Mouse (Mus musculus) right cerebral cortex, postnatal 36 days (tissue): ENCODE measurements around the gene Cdkn1a.
A peak's percentile ranks its signal among the peaks of the same experiment; 100 is the strongest.

Source experiments
- DNase-seq, 2 experiments: peaks; one replicate each; pipeline ENCODE4 v3.0.0; 2022; ENCODE audit warnings: low spot score in 2 of 2, mixed read lengths in 1 of 2

The Cdkn1a gene

DNA sequence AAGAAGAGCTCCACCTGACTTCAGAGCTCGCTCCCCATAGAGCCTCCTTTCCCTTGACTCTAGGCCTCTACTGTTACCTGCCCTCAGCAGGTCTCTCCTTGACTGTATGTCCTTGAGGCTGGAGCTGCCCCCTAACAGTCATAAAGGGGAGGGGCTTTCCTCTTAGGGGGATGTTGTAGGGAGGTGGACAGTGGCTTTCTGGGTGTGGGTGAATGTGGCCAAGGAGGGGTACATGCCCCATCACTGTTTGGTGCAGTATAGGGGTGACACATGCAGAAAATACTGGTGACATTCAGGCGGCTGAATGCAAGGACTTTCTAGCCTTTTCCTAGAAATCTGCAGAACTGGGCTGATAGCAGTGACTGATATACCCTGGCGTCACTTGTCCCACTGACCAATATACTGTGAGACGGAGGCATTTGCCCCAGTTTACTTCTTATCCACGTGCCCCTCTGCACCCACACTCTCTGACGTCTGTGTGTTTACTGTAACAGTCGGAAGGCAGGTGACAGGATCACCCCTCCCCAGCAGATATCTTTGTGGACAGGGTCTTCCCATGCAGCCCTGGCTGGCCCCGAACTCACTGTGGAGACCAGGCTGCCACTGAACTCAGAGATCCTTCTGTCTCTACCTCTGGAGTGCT lies 26.4 kb downstream of the Cdkn1a start:
- no peak for DNase-seq

DNA sequence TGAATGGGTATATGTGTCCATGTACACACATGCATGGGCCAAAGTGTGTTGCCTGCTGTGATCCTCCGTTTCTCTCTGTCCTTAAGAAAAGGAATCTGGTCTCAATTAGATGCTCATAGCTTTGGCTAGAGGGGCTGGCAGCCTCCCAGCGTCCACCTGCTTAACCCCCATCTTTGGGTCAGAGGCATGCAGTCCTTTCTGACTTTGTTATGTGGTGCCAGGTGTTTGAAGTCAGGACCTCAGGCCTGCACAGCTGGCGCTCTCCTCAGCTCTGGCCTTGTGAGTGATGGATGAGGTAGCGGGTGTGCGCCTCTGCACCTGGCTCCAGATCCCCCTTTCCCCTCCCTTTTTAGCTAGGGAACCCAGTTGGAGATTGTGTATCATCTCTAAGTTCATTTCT lies 27.3 kb downstream of the Cdkn1a start:
- no peak for DNase-seq

DNA sequence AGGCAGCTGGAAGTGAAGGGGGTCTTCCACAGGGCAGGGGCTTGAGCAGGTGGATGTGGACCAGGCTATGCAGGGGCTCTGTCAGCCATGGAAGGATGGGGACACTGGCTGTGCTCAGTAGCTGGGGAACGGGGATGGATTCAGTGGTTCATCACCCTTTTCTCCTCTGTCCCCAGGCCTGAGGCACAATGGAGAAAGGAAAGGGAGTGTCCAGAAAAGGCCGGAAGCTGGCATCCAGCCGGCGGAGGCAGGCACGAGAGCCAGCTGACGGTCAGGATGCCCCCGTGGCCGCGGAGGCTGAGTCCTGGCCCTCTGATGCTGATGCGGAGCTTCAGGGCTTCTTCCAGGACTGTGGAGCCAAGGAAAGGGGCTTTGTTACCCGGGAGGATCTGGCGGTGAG lies 29.9 kb downstream of the Cdkn1a start:
- no peak for DNase-seq

DNA sequence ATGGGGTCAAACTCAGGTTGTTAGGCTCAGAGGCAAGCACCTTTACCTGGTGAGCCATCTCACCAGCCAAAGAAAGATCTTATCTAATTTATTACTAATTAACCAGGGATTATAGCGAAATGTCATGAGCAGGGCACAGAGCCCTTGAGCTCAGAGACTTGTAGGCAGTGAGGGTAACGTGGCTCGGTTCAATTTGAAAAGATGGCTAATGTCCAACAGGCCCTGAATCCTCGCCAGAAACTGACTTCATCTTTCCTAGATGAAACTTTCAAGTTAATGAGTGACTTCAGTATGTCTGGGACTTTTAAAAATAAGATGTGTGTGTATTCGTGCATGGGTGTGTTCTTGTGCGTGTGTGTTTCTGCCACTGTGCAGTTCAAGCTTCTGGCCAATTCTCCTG lies 32.0 kb downstream of the Cdkn1a start:
- no peak for DNase-seq

DNA sequence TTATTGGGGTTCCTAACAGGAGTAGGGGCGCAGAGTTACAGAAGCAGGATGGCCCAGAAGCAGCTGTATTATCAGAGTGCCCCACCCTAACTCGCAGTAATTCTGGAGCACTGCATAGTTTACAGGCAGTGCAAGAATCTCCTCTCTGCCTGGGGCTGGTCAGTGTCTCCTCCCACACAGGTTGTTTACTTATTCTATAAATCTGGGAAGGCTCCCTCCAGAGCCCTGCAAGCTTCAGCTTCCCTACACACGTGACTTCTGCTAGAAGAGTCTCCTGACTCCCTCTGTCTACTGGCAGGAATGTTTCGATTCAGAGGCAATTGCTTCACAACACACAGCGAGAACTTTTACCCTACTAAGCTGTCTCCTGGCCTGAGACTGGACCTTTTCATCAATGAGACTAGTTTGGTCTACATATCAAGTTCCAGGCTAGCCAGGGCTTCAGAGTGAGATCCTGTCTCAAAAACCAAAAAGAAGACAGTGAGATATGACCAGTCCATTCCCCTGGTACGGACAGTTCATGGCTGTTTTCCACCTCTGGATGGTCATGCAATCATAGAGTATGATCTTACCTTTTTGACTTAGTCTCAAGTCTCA lies 32.9 kb downstream of the Cdkn1a start:
- no peak for DNase-seq

DNA sequence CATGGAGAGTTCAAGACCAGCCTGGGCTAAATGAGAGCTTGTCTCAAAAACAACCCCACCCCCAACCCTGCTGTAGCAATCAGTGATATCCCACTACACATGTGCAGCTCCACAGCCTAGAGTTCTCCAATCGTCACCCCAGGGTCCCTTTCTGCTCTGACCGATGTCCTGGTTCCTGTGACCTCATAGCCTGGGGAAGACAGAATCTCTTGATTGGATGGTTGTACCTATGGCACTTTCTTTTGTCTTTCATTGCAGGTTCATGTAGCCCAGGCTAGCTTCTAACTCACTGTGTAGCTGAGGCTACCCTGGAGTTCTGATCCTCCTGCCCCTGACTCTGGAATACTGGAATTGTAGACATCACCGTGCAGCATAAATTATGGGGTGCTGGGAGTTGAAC lies 35.8 kb downstream of the Cdkn1a start:
- DNase-seq = no peak

DNA sequence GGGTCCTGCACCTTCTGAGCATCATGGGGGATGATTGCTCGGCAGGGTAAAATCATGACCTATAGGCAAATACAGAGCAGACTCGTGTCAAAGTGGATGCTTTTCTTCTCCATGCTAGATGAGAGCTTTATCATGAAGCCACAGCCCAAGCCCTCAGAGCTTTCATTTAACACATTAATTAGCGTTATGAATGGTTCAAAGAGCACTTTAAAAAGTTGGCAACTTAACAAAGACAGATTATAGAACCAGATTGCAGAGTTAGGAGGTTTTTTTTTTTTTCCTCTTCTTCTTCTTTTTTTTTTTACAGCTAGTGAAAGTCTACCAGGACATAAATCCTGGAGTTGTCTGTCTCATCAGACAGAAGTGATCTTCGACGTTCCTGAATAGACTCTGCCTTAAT lies 38.6 kb downstream of the Cdkn1a start:
- no peak for DNase-seq

DNA sequence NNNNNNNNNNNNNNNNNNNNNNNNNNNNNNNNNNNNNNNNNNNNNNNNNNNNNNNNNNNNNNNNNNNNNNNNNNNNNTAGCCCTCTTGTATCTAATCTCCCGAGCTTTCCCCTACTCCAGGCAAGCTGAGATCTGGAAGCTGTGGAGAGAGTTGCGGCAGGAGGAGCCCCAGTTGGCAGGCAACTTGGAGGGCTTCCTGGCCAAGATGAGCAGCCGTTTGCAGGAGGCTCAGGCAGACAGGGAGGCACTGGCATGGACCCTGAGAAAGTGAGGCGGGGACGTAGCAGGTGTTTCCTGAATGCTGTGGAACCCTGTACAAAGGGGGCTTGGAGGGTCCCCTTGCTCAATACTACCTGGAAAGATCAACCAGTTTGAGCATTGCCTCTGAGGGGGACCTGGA lies 44.3 kb downstream of the Cdkn1a start:
- DNase-seq = no peak

DNA sequence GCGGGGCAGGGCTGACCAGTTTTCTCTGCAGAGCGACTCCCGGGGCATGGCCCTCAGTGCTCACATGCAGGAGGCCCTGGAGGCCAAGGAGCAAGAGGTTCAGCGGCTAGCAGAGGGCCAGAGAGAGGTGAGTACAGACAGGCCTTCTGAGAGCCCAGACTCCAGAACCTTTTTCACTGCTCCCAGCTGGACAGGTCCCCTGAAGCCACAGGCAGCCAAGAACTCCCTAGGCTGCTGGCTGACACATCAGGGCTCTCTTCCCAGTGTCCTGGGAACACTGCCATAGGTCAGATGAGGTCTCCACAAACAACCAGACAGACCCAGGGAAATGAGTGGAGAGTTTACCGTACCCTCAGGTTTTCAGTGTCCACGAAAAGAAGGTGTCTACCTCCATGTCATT lies 45.5 kb downstream of the Cdkn1a start:
- peak in 1 of 2 experiments; percentile 27 for DNase-seq

DNA sequence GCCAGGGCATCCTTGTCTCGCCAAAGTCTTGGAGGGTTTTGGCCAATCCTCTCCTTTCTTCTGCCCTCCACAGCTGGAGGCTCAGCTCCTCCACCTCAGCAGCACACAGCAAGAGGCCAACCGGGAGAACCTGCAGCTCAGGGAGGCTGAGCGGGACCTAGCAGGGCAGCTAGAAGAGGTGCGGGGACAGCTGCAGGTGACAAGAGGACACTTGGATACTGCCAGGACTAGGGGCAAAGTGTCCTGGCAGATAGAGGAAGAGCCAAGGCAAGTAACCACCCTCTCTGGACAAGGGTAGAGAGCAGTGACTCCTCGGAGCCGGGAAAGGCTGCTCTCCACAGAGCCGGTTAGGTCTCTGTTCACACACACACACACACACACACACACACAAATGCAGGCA lies 47.1 kb downstream of the Cdkn1a start:
- DNase-seq = no peak

DNA sequence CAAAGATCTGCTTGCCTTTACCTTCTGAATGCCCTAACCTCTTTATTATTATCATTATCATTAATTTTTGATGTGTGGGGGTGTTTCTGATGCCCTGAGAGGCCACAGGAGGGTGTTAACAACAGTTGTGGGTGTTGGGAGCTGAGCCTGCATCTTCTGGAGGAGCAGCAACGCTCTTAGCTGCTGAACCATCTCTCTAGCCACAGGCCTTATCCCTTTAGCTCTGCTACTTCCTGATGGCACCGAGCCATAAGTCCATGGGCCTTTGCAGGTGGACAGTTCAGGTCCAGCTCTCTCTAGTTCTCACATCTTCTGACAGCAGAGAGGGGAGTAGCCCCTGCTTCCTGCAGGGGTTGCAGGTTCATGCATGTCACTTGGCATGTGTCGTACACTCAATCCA lies 50.8 kb downstream of the Cdkn1a start:
- no peak for DNase-seq

DNA sequence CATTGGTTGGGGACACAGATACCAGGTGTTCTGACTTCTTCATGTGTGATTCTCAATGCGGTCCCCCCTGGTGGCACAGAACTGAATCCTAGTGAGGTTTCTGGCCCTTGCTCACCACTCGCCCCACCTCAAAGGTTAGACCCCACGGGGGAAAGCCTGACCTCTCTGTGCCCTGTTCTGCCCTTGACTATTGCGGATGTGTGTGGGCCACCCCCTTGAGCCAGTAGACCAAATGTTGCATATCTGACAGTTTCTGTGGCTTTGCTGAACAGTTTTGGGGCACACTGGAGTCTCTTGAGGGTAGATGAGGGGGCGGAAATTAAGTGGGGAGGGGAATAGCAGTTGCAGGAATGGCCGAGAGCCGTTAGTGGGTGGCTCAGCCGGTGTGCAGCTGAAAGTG lies 52.5 kb downstream of the Cdkn1a start:
- no peak for DNase-seq

DNA sequence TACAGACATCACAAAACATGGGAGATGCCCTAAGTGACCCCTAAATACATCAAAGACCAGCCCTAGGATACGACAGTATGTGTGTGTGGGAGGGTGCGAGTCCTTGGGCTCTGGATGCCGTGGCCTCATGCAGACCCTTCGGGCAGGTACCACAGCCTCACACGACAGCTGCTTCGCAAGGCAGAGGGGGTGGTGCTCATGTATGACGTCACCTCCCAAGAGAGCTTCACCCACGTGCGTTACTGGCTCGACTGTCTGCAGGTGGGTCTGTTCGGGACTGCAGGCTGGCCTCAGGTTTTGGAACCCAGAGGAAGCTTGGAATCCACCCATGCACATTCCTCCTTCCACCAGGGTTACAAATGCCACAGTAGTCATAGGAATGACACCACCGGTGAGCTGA lies 54.3 kb downstream of the Cdkn1a start:
- DNase-seq = no peak

DNA sequence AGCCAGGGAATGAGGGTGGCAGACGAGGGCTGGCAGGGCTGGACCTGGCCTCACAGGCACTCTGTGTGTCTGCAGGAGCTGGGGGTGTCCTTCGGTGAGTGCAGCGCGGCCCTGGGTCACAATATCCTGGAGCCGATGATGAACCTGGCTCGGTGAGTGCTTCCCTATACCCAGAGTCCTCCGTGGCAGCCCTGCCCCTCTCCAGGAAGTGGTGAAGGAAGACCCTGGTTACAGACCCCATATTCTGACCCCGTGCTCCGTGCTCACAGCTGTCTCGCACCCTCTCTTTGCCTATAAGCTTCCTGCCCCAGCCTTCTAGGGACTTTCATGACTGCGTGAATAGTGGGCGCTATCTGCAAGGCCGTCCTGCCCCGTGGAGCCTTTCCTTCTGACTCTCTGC lies 56.5 kb downstream of the Cdkn1a start:
- DNase-seq = no peak

DNA sequence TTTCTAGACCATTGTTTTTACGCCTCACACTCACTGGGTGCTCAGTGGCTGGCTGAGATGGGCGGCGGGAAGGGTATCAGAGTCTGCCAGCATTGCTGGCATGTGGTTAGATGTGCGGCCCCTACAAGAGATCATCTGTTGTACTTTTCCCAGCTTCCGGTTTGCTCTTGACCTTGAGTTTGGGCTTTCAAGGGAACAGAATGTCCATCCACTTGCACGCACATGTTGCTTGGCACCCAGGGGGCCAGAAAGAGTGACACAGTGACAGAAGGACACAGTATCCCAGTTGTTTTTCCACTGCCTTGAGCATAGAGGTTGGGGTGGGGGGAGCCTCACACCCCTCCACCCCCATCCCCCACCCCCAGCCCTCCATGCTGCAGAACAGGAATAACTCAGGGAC lies 57.0 kb downstream of the Cdkn1a start:
- no peak for DNase-seq

DNA sequence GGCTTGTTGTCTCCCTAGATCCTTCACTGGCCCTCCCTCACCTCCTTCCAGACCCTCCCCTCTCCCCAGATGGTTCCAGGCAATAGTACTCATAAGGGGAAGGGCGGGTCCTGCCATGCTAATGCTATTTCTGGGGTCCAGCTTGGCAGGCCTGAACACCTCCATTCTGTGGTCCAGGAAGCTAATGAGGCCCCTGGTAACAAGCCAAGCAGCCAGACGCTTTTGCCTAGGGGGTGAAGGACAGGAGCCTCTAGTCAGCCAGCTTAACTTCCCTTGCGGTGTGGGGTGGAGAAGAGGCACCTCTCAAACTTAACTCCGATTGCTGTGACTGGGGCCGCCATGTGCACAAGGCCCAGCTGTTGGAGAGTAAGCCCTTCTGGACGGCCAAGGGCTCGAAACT lies 59.0 kb downstream of the Cdkn1a start:
- no peak for DNase-seq
